Mouse (Mus musculus) brain, adult 10 weeks (tissue): ENCODE measurements around the gene Abca7. TPM values are rescaled to one million over a fixed set of nuclear protein-coding genes. Genes with fewer than 3 reads are reported as not detected.

Experiments used
- polyA plus RNA-seq: library from polyadenylated mRNA; stranded (reverse); fragments of 350-450 nt; fragmentation: Illumina TruSeq; extraction: RNeasy Lipid Tissue Mini Kit (QIAGEN cat#74804); gene quantifications from one replicate; pipeline ENCODE4 v1.2.3, GENCODE M21; 2015; ENCODE audit warnings: low read depth, low replicate concordance

The Abca7 gene
- polyA plus RNA-seq = 8.2 TPM

GRCm38 (mm10) chr10:79996272-79997033, at the start of gene Abca7:
Gene Abca7 (plus strand): TSS chr10:79996494.

GRCm38 (mm10) chr10:79959847-79960601, 36.3 kb upstream of the Abca7 start, which contains the start of gene Wdr18:
Gene Wdr18 (plus strand): TSS chr10:79960152.

DNA sequence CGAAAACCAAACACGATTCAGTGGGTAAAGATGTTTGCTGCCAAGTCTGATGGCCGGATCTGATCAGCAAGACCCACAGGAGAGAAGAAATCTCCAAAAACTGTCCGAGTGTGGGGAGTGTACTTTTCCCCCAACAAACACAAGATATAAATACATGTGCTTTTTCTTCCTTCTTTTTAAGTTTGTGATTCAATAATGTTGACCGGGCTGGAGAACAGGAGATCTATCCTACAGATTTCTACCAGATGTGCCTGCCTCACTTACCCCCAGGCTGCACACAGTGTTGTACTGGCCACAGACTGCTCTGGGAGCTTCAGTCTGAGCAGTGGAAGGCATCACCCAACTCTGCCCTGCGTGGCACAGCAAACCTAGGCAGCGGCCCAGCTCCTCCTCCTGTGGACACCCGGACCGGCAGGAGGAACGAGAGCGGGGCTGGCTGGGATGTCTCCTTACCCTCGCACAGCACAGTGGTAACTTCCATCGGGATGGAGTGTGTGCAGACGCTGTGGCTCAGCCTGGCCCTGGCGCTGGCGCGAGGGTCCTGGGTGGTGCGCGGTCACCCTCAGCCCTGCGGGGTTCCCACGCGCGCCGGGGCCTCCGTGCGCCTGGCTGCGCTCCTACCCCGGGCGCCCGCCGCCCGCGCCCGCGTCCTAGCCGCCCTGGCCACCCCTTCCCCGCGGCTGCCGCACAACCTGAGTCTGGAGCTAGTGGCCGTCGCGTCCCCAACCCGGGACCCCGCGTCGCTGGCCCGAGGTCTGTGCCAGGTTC, 25.7 kb upstream of the Abca7 start, which contains the start of gene Grin3b:
Gene Grin3b, plus strand, starts transcription at position 301 of the 768 bp plus-strand sequence.

DNA sequence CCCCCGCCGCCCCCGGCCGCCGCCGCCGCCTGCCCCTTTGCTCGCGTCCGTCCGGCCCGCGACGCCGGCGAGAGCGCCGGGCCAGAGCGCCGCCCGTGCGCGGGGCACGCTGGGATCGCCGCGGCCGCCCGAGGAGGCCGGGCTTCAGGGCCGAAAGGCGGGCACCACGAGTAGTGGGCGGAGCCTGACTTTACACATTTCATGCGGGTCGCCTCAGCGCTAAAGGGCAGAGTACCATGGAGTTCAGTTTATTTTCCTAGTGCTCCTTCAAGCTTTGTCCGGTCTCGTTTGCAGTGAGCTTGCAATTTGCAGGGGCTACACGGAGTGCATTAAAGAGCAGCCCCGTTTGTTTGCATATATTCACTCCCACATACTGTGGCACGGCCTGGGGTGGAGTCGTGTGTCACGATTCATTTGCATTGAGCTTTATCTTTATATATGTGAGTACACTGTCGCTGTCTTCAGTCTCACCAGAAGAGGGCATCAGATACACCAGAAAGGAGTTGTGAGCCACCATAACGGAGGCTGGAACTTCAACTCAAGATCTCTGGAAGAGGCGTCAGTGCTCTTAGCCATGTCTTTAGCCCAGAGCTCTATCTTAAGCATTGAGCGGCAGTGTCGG, 12.0 kb upstream of the Abca7 start, which contains the start of gene Tmem259:
Gene Tmem259, minus strand, starts transcription at position 136 of the 622 bp plus-strand sequence.

GRCm38 (mm10) chr10:79988506-79989271, 7.6 kb upstream of the Abca7 start, which contains the start of gene Cnn2:
Gene Cnn2 (plus strand): TSS chr10:79988584.

GRCm38 (mm10) chr10:80016511-80016910, 20.2 kb downstream of the Abca7 start, which contains the start of gene Arhgap45:
Gene Arhgap45 (plus strand): TSS chr10:80016653.

DNA sequence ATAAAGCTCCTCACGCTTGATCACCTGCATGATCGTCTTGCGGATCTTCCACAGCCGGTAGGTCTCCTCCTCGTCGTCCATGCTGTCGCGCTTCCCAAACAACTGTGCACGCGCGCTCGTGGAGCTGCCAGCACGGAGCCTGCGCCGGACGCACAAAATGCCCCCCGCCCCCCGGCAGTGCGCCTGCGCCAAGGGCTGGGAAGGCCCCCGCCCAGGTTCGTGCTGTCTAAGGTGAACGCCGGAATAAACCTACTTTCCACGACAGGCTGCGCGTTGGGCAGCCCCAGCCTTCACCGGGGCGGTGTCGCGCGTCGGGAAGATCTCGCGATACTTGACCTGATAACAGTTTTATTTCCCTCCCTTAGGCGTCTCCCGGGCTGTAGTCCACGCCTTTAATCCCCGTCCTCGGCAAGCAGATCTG, 43.3 kb downstream of the Abca7 start, which contains the start of gene Polr2e:
Gene Polr2e, minus strand, starts transcription at position 237 of the 421 bp plus-strand sequence.

GRCm38 (mm10) chr10:80047041-80047565, 50.8 kb downstream of the Abca7 start, which contains the start of gene Gpx4:
Gene Gpx4 (plus strand): TSS chr10:80047166.

Other genes starting within 250 kb of the Abca7 start
- gene Polrmt, start 249.9 kb upstream of the Abca7 start, polyA plus RNA-seq = 35.3 TPM
- gene Fgf22, start 241.4 kb upstream of the Abca7 start, polyA plus RNA-seq = 4.3 TPM
- 69.6 TPM for gene Rnf126, start 229.5 kb upstream of the Abca7 start, polyA plus RNA-seq
- gene Fstl3, start 219.2 kb upstream of the Abca7 start, polyA plus RNA-seq = 2.0 TPM
- gene Prss57, start 205.5 kb upstream of the Abca7 start, polyA plus RNA-seq = 0.85 TPM
- gene Palm, start 202.9 kb upstream of the Abca7 start, polyA plus RNA-seq = 175 TPM
- not detected for gene Misp, start 175.5 kb upstream of the Abca7 start, polyA plus RNA-seq
- 25.7 TPM for gene Ptbp1, start 142.1 kb upstream of the Abca7 start, polyA plus RNA-seq
- gene Prtn3, start 122.0 kb upstream of the Abca7 start, polyA plus RNA-seq = 3.6 TPM
- 49.3 TPM for gene Plppr3, start 121.9 kb upstream of the Abca7 start, polyA plus RNA-seq
- not detected for gene Elane, start 110.2 kb upstream of the Abca7 start, polyA plus RNA-seq
- gene Cfd, start 105.6 kb upstream of the Abca7 start, polyA plus RNA-seq = not detected
- gene Med16, start 87.6 kb upstream of the Abca7 start, polyA plus RNA-seq = 32.0 TPM
- not detected for gene Gm26602, start 85.6 kb upstream of the Abca7 start, polyA plus RNA-seq
- gene Kiss1r, start 79.5 kb upstream of the Abca7 start, polyA plus RNA-seq = 4.0 TPM
- gene R3hdm4, start 75.3 kb upstream of the Abca7 start, polyA plus RNA-seq = 241 TPM
- 2.3 TPM for gene Arid3a, start 69.5 kb upstream of the Abca7 start, polyA plus RNA-seq
- 34.3 TPM for gene Wdr18, start 36.3 kb upstream of the Abca7 start, polyA plus RNA-seq
- gene Grin3b, start 25.8 kb upstream of the Abca7 start, polyA plus RNA-seq = not detected
- gene Tmem259, start 12.2 kb upstream of the Abca7 start, polyA plus RNA-seq = 89.3 TPM
- 6.4 TPM for gene Cnn2, start 7.9 kb upstream of the Abca7 start, polyA plus RNA-seq
- 3.5 TPM for gene Arhgap45, start 20.2 kb downstream of the Abca7 start, polyA plus RNA-seq
- 134 TPM for gene Polr2e, start 43.3 kb downstream of the Abca7 start, polyA plus RNA-seq
- gene Gpx4, start 50.7 kb downstream of the Abca7 start, polyA plus RNA-seq = 889 TPM
- 11.7 TPM for gene Sbno2, start 109.1 kb downstream of the Abca7 start, polyA plus RNA-seq
- gene Stk11, start 119.3 kb downstream of the Abca7 start, polyA plus RNA-seq = 71.6 TPM
- gene Atp5d, start 142.1 kb downstream of the Abca7 start, polyA plus RNA-seq = 443 TPM
- 231 TPM for gene Cbarp, start 144.3 kb downstream of the Abca7 start, polyA plus RNA-seq
- 29.1 TPM for gene Midn, start 151.8 kb downstream of the Abca7 start, polyA plus RNA-seq
- 124 TPM for gene Cirbp, start 169.5 kb downstream of the Abca7 start, polyA plus RNA-seq
- 10.3 TPM for gene 1600002K03Rik, start 176.4 kb downstream of the Abca7 start, polyA plus RNA-seq
- gene Efna2, start 183.0 kb downstream of the Abca7 start, polyA plus RNA-seq = 4.6 TPM
- 25.9 TPM for gene Mum1, start 229.9 kb downstream of the Abca7 start, polyA plus RNA-seq